22 mouse cellular contexts compared by ENCODE assay signal in genomic region chr8:4320404-4320803, GRCm38 (mm10). TPM values are rescaled to one million over a fixed set of nuclear protein-coding genes. Genes with fewer than 3 reads are reported as not detected.
DNase-seq lines count a peak whose midpoint lies in the region; ATAC-seq and TF ChIP-seq lines count a peak whose summit lies in the region.
"Had no signal": no experiment of that assay in that cellular context is flagged by ENCODE, and none has a peak within 500 bp of the region (broad histone marks: within the 10 kb centered on the region; RNA-seq: fewer than 3 reads in every experiment).

No protein-coding gene starts in this region.

- 0 out of 2 replicates have a peak overlapping the region, but pooled peaks have one; percentile 14 for H3K9ac ChIP-seq in heart, embryonic 12.5 days
- H3K9ac ChIP-seq: embryonic facial prominence, embryonic 13.5 days; hindbrain, embryonic 12.5 days had no signal

- H3K27ac ChIP-seq in gastrocnemius, adult 2 months, result peak overlapping the region; percentile 63
- peak overlapping the region; percentile 52; the same call in 1 of the 2 replicates for H3K27ac ChIP-seq in heart, embryonic 12.5 days (ENCODE audit: poor library complexity, severe bottlenecking)
- H3K27ac ChIP-seq in kidney, adult 2 months (ENCODE audit: insufficient read depth, low read depth, low read length), result peak overlapping the region; percentile 63
- H3K27ac ChIP-seq: embryonic facial prominence, embryonic 13.5 days; hindbrain, embryonic 12.5 days had no signal

- TF ChIP-seq CTCF in gastrocnemius, adult 2 months (IDR thresholded peaks at IDR 0.05), result no peak
- TF ChIP-seq CTCF in kidney, adult 2 months (conservative IDR thresholded peaks at IDR 0.05; ENCODE audit: insufficient read depth, insufficient read length, low read depth, low read length), result no peak

- H3K79me2 ChIP-seq in myocyte (ENCODE audit: control insufficient read depth, insufficient read depth), result peaks cover 94% of the 10 kb centered on the region

- peaks cover 34% of the 10 kb centered on the region for H3K36me3 ChIP-seq in heart, embryonic 12.5 days
- no peaks in the 10 kb centered on the region for H3K36me3 ChIP-seq in kidney, adult 2 months (ENCODE audit: control insufficient read depth, insufficient read depth, low read length)
- H3K36me3 ChIP-seq in myocyte (ENCODE audit: control insufficient read depth, insufficient read depth), result peaks cover 18% of the 10 kb centered on the region

- ATAC-seq in heart, embryonic 12.5 days (ENCODE audit: insufficient number of reproducible peaks, low FRiP score), result no peak
- ATAC-seq: activated CD4-positive, CD25-positive, alpha-beta regulatory T cell, adult 4 months; forebrain, embryonic 14.5 days; hindbrain, embryonic 16.5 days; inflammation-experienced regulatory T-cells, adult 6 months; intestine, postnatal 0 days; Patski had no signal

- no peak overlapping the region for H3K4me2 ChIP-seq in heart, embryonic 12.5 days
- H3K4me2 ChIP-seq in myocyte (ENCODE audit: low read depth), result peak overlapping the region; percentile 61
- H3K4me2 ChIP-seq: embryonic facial prominence, embryonic 13.5 days; hindbrain, embryonic 12.5 days had no signal

- DNase-seq in gastrocnemius, adult 2 months, result no peak
- DNase-seq in gastrocnemius, postnatal 14 days, result no peak
- DNase-seq in heart, adult 9 months (ENCODE audit: low spot score in 2 of 2), result no peak
- no peak for DNase-seq in kidney, adult 2 months
- no peak for DNase-seq in kidney, adult 11 months
- DNase-seq: adrenal gland, postnatal 14 days; cerebellum, adult 11-12 months; cerebellum, adult 9-10 months; cerebellum, postnatal 36 days; gastrocnemius, postnatal 10 days; heart, postnatal 36 days had no signal

- H3K4me3 ChIP-seq in gastrocnemius, adult 2 months, result peak overlapping the region; percentile 21; the same call in 1 of the 2 replicates
- H3K4me3 ChIP-seq in heart, embryonic 12.5 days, result no peak overlapping the region
- no peak overlapping the region for H3K4me3 ChIP-seq in kidney, adult 2 months (ENCODE audit: insufficient read depth, low read depth, low read length)
- no peak overlapping the region for H3K4me3 ChIP-seq in myocyte
- H3K4me3 ChIP-seq: embryonic facial prominence, embryonic 13.5 days; hindbrain, embryonic 12.5 days had no signal

- no peaks in the 10 kb centered on the region for H3K9me3 ChIP-seq in heart, embryonic 12.5 days (replicated peaks)
- H3K9me3 ChIP-seq: embryonic facial prominence, embryonic 13.5 days; hindbrain, embryonic 12.5 days had no signal

- no peaks in the 10 kb centered on the region for H3K27me3 ChIP-seq in heart, embryonic 12.5 days (replicated peaks)
- no peaks in the 10 kb centered on the region for H3K27me3 ChIP-seq in kidney, adult 2 months (replicated peaks; ENCODE audit: control insufficient read depth, insufficient read depth, low read length)
- no peaks in the 10 kb centered on the region for H3K27me3 ChIP-seq in myocyte (ENCODE audit: control insufficient read depth, insufficient read depth, insufficient read length)
- H3K27me3 ChIP-seq: CH12.LX; embryonic facial prominence, embryonic 13.5 days; hindbrain, embryonic 12.5 days; Patski had no signal

- WGBS in heart, embryonic 12.5 days, result 100% methylated on average over 1 of the region's 1 CpGs
- WGBS in kidney, adult 2 months, result 70% methylated on average over 1 of the region's 1 CpGs

- intact Hi-C loops in gastrocnemius, adult 2 months (cut with DNase I), result no loop called here
- intact Hi-C loops in gastrocnemius, postnatal 14 days (cut with DNase I; ENCODE audit: low total_unique reads), result loop anchor here (5.0 kb wide), 3 partner anchors 38 to 58 kb away; no protein-coding TSS in a partner anchor

- H3K4me1 ChIP-seq in heart, embryonic 12.5 days (replicated peaks), result peaks cover 49% of the 10 kb centered on the region
- peaks cover 57% of the 10 kb centered on the region for H3K4me1 ChIP-seq in kidney, adult 2 months (ENCODE audit: control insufficient read depth, insufficient read depth, low read length)

- H3ac ChIP-seq in myocyte (ENCODE audit: control insufficient read depth, insufficient read length), result no peak overlapping the region

- TF ChIP-seq POLR2A in kidney, adult 2 months (IDR thresholded peaks at IDR 0.05; ENCODE audit: low read depth, low read length), result no peak
- no peak for TF ChIP-seq POLR2A in myocyte (IDR thresholded peaks at IDR 0.05; ENCODE audit: insufficient read length, low read depth)

TF ChIP-seq in myocyte, 11 proteins besides CTCF, POLR2A, EP300 and RAD21:
- TF ChIP-seq E2F4 (IDR thresholded peaks at IDR 0.05; ENCODE audit: insufficient read depth) (no peak), TCF3 (IDR thresholded peaks at IDR 0.05; ENCODE audit: insufficient read length, low read depth) (no peak), MAX (IDR thresholded peaks at IDR 0.05; ENCODE audit: low read depth) (no peak), POLR2AphosphoS2 (IDR thresholded peaks at IDR 0.05; ENCODE audit: insufficient read length, low read depth) (no peak), USF1 (IDR thresholded peaks at IDR 0.05; ENCODE audit: low read depth) (no peak), MYOG (IDR thresholded peaks at IDR 0.05; ENCODE audit: control insufficient read depth in 1 of 3, insufficient read depth in 1 of 3, insufficient read length in 2 of 3, low read depth in 2 of 3) (no peak), CEBPB (IDR thresholded peaks at IDR 0.05; ENCODE audit: insufficient read depth, poor library complexity, severe bottlenecking) (no peak), TCF12 (IDR thresholded peaks at IDR 0.05; ENCODE audit: insufficient read depth, poor library complexity, severe bottlenecking) (no peak), SRF (IDR thresholded peaks at IDR 0.05; ENCODE audit: control insufficient read depth, insufficient read length, low read depth) (no peak), REST (IDR thresholded peaks at IDR 0.05; ENCODE audit: insufficient read depth, insufficient read length) (no peak), MYOD1 (IDR thresholded peaks at IDR 0.05; ENCODE audit: control insufficient read depth in 1 of 3, insufficient read length in 2 of 3, low read depth in 2 of 3) (no peak)

RNA-seq across cellular contexts. Expression of gene Ccl25, which starts 4.6 kb away (rescaled TPM):
- 10 to 100 TPM in 1 of 2 experiments, 1 to 10 TPM in 1; 8.2 to 14.6 TPM for total RNA-seq in gastrocnemius, adult 2 months (2021)
- total RNA-seq in gastrocnemius, postnatal 14 days (2021), result 1 to 10 TPM; 8.7 to 9.4 TPM
- polyA plus RNA-seq in heart, embryonic 12.5 days (2016; fragmentation: Nextera tagmentation; extraction: Ambion mirVana), result 12.2 and 14.0 TPM in 2 replicates
- 4.9 and 5.2 TPM in 2 replicates for polyA plus RNA-seq in kidney, adult 2 months (2012; rRNA removed)
- polyA plus RNA-seq in myocyte (2012; fragmentation: generic; extraction: Trizol), result 6.7 TPM

RNA-seq across cellular contexts. Expression of gene Elavl1, which starts 4.8 kb away (rescaled TPM):
- total RNA-seq in gastrocnemius, adult 2 months (2021), result 10 to 100 TPM; 46.4 to 49.8 TPM
- 10 to 100 TPM; 42.6 to 47.7 TPM for total RNA-seq in gastrocnemius, postnatal 14 days (2021)
- 211 and 217 TPM in 2 replicates for polyA plus RNA-seq in heart, embryonic 12.5 days (2016; fragmentation: Nextera tagmentation; extraction: Ambion mirVana)
- polyA plus RNA-seq in kidney, adult 2 months (2012; rRNA removed), result 26.4 and 35.9 TPM in 2 replicates
- 44.2 TPM for polyA plus RNA-seq in myocyte (2012; fragmentation: generic; extraction: Trizol)

RNA-seq across cellular contexts. Expression of gene Timm44, which starts 44.7 kb away (rescaled TPM):
- total RNA-seq in gastrocnemius, adult 2 months (2021), result 10 to 100 TPM; 61.8 to 76.6 TPM
- total RNA-seq in gastrocnemius, postnatal 14 days (2021), result 10 to 100 TPM; 67.8 to 82.1 TPM
- 59.0 and 66.8 TPM in 2 replicates for polyA plus RNA-seq in heart, embryonic 12.5 days (2016; fragmentation: Nextera tagmentation; extraction: Ambion mirVana)
- 88.1 and 91.9 TPM in 2 replicates for polyA plus RNA-seq in kidney, adult 2 months (2012; rRNA removed)
- 45.6 TPM for polyA plus RNA-seq in myocyte (2012; fragmentation: generic; extraction: Trizol)
